Mouse (Mus musculus) heart, embryonic 14.5 days (tissue): Measurements from ENCODE around the gene Plekha7. TPM values are rescaled to one million over a fixed set of nuclear protein-coding genes. Genes with fewer than 3 reads are reported as not detected.

Experiments
- ATAC-seq: fragments of 200-750 bp; cut with Nextera tagmentation; 2 replicates; pipeline ENCODE4 v1.8.0; 2017; ENCODE audit warnings: low read depth, moderate TSS enrichment; ENCODE audit not compliant: insufficient number of reproducible peaks, insufficient read depth, low FRiP score
- H3K27ac ChIP-seq, 2 experiments: fragments of 200-500 bp in 1 of 2; fragments of 300-500 bp in 1 of 2; sonication (generic) in 1 of 2; replicated peaks in 1 of 2; 2 replicates each; pipeline ENCODE4 v1.5.1; 2012 to 2014; ENCODE audit warnings: low read depth in 2 of 2, low read length in 2 of 2, control low read depth in 1 of 2, mild to moderate bottlenecking in 1 of 2, mixed read lengths in 1 of 2; ENCODE audit not compliant: control insufficient read depth in 1 of 2, insufficient read depth in 1 of 2
- H3K27me3 ChIP-seq: fragments of 300-500 bp; sonication (generic); 2 replicates; pipeline ENCODE4 v1.6.1; 2014; ENCODE audit warnings: mild to moderate bottlenecking, low read length, control low read depth; ENCODE audit not compliant: control insufficient read depth, insufficient read depth
- H3K36me3 ChIP-seq: fragments of 300-500 bp; sonication (generic); 2 replicates; pipeline ENCODE4 v1.6.1; 2014; ENCODE audit warnings: mild to moderate bottlenecking, control low read depth, low read length, mixed read lengths; ENCODE audit not compliant: control insufficient read depth, insufficient read depth
- H3K4me1 ChIP-seq, 2 experiments: fragments of 200-500 bp in 1 of 2; fragments of 300-500 bp in 1 of 2; sonication (generic) in 1 of 2; 2 replicates each; pipeline ENCODE4 v1.6.1; 2012 to 2014; ENCODE audit warnings: low read length in 2 of 2, control low read depth in 1 of 2, mixed read lengths in 1 of 2; ENCODE audit not compliant: control insufficient read depth in 2 of 2, insufficient read depth in 2 of 2
- H3K4me2 ChIP-seq: fragments of 300-500 bp; sonication (generic); 2 replicates; pipeline ENCODE4 v1.6.1; 2014; ENCODE audit warnings: mild to moderate bottlenecking, low read length
- H3K4me3 ChIP-seq, 2 experiments: fragments of 200-500 bp in 1 of 2; fragments of 300-500 bp in 1 of 2; sonication (generic) in 1 of 2; 2 replicates each; pipeline ENCODE4 v1.5.1; 2012 to 2014; ENCODE audit warnings: low read length in 2 of 2, mild to moderate bottlenecking in 2 of 2, control low read depth in 1 of 2, low read depth in 1 of 2, moderate library complexity in 1 of 2; ENCODE audit not compliant: control insufficient read depth in 1 of 2, insufficient read depth in 1 of 2
- H3K9ac ChIP-seq: fragments of 300-500 bp; sonication (generic); 2 replicates; pipeline ENCODE4 v1.6.1; 2014; ENCODE audit warnings: mild to moderate bottlenecking, low read length
- H3K9me3 ChIP-seq: fragments of 300-500 bp; sonication (generic); 2 replicates; pipeline ENCODE4 v1.6.1; 2016; ENCODE audit warnings: low read length, control low read depth; ENCODE audit not compliant: control insufficient read depth
- WGBS: fragments of 180-500 bp; shearing (Covaris S2); extraction: QIAGEN DNeasy Blood & Tissue Kit; methylation state at CpG from one replicate; pipeline ENCODE4 v1.1.7; 2014; 5-methylcytosine and 5-hydroxymethylcytosine counted together
- polyA plus RNA-seq: library from polyadenylated mRNA; unstranded; fragments of >200 nt; fragmentation: Nextera tagmentation; extraction: Ambion mirVana; gene quantifications from 2 replicates; pipeline ENCODE4 v1.2.1, GENCODE M21; 2014

Plekha7 gene
- polyA plus RNA-seq, 1 experiment from 2014 or later: 26.1 TPM

DNA sequence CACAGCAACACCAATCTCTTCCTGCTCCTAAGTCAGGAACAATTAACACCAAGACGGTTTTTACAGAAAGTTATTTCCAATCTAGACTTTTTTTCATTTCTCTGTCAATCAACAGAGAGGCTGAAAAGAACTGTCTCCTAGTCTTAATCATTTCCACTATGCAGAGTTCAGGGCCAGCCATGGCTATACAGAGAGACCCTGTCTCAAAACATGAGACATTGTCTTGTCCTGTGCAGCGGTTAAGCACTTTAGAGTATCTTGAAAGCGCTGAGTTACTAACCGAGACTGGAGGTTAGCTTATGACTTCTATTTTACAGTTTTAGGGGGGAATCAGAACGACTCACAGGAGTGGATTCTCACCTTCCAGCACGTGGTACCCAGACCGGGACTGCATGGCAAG lies 20.6 kb upstream of the Plekha7 start:
- peaks cover 43% of the 10 kb centered on the region for H3K36me3 ChIP-seq
- no peak overlapping the region for H3K4me2 ChIP-seq
- no peaks in the 10 kb centered on the region for H3K27me3 ChIP-seq
- 71% methylated on average over 7 of the region's 7 CpGs for WGBS
- H3K4me3 ChIP-seq: no peak overlapping the region
- H3K9me3 ChIP-seq: no peaks in the 10 kb centered on the region
- H3K27ac ChIP-seq: 0 out of 4 replicates have a peak overlapping the region, but pooled peaks of 1 of the 2 experiments have one; percentile 3
- no peak for ATAC-seq
- no peak overlapping the region for H3K9ac ChIP-seq
- peaks cover 4 to 11% of the 10 kb centered on the region in 2 experiments for H3K4me1 ChIP-seq

DNA sequence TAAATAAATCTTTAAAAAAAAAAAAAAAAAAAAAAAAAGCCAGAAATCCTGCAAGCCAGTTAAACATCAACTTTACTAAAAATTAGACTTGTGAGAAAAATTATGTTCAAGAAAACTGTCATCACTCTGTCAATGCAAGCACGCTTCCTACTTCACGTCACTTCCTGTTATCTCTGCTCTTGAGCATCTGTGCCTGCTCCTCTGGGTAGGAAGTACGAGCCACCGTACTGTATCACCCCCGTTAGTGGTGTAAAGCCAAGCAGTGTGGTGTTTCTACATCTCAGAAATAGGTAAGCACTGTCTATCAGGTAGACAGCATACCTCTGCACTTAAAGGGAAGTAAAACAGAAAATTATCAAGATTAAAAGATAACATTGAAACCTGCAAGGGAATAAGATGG lies 19.7 kb upstream of the Plekha7 start:
- Histone ChIP-seq H3K4me1 (peaks cover 5 to 8% of the 10 kb centered on the region in 2 experiments), H3K27me3 (no peaks in the 10 kb centered on the region), H3K4me3 (no peak overlapping the region), H3K4me2 (no peak overlapping the region), H3K36me3 (peaks cover 42% of the 10 kb centered on the region), H3K27ac (no peak overlapping the region), H3K9me3 (no peaks in the 10 kb centered on the region), H3K9ac (no peak overlapping the region)
- 66% methylated on average over 5 of the region's 5 CpGs for WGBS
- ATAC-seq: no peak

DNA sequence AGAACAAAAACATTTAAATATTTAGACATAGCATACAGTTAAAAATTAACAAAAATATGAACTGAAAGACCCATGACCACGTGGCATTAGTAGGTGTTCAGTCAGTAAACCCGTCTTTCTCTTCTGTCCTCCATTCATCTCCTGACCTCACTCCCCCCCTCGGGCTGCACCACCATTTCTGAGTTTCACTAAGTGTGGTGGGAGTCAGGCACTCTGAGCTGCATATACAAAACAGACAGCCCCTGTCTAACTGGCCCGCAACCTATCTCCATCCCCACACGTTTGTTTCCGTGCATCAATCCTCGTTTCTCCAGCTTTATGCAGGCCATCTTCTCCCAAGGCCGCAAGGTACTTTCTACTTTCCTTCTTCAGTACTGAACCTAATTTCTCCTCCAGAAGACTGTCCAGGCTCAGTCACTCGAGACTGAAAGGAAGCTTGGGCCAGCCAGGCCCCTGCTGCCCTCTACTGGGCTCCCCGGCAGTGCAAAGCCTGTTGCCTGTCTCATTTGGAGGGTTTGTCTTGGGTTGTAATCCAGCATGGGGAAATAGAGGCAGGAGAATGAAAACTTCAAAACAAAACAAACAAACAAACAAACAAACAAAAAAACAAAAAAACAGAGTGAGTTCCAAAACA lies 15.3 kb upstream of the Plekha7 start:
- Histone ChIP-seq H3K4me2 (peak overlapping the region; percentile 22; the same call in 1 of the 2 replicates), H3K27ac (no peak overlapping the region)

DNA sequence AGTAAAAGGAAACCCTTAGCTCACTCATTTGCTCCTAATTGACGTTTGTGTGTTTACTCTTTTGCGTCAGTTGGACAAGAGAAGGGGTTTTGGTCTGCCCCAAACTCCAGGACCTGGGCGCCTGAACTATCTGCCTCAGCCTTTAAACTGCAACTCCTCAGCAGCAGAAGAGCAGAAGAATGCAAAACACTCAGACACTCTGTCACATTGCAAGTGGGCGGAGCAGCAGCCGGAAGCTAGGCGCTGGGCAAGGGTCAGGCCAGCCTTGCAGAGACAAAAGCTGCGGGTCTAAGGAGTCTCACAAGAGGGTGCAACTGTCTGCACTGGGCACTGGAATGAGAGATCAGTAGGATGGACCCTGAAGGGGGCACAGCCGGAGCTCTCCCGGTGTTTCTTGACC lies 1.3 kb upstream of the Plekha7 start:
- WGBS: 16% methylated on average over 9 of the region's 9 CpGs
- ATAC-seq: no peak
- no peaks in the 10 kb centered on the region for H3K9me3 ChIP-seq
- H3K4me3 ChIP-seq: no peak overlapping the region
- no peaks in the 10 kb centered on the region for H3K36me3 ChIP-seq
- peaks cover 9 to 12% of the 10 kb centered on the region in 2 experiments for H3K4me1 ChIP-seq
- 0 out of 2 replicates have a peak, but pooled peaks cover 3% of the 10 kb centered on the region for H3K27me3 ChIP-seq
- peak overlapping the region; percentile 31; the same call in 1 of the 2 replicates for H3K9ac ChIP-seq
- H3K27ac ChIP-seq: no peak overlapping the region; a peak in 1 of 4 replicates
- peak overlapping the region; percentile 97 for H3K4me2 ChIP-seq

More for the DNA sequence above, 15.3 kb upstream of the Plekha7 start:
- WGBS: 26% methylated on average over 10 of the region's 10 CpGs
- H3K27me3 ChIP-seq: no peaks in the 10 kb centered on the region
- no peak overlapping the region for H3K4me3 ChIP-seq
- peak; percentile 54; the same call in 1 of the 2 replicates for ATAC-seq
- H3K4me1 ChIP-seq: peaks cover 0 to 2% of the 10 kb centered on the region in 2 experiments; a peak in 2 of 4 replicates
- no peaks in the 10 kb centered on the region for H3K9me3 ChIP-seq
- no peaks in the 10 kb centered on the region for H3K36me3 ChIP-seq
- H3K9ac ChIP-seq: 0 out of 2 replicates have a peak overlapping the region, but pooled peaks have one; percentile 18

DNA sequence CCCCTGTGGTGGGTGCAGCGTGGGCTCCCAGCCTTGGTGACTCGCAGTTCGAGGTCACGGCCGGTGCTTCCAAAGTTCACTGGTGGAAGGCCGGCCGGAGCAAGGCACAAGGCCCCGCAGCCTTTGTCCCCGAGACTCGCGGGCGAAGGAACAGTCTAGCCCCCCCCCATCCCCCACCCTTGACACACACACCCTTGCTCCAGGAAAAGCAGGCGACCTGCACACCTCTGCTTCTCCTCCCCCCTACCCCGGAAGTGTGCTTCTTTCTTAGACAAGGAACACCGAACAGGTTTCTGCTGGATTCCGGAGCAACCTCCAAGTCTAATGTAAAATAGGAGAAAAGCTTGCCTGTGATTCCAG lies 436 bp upstream of the Plekha7 start:
- peak overlapping the region; percentile 76 for H3K9ac ChIP-seq
- ATAC-seq: no peak
- peak overlapping the region; percentile 97 for H3K4me2 ChIP-seq
- H3K9me3 ChIP-seq: no peaks in the 10 kb centered on the region
- H3K4me1 ChIP-seq: peaks cover 14 to 18% of the 10 kb centered on the region in 2 experiments
- peak overlapping the region; percentile 83 to 84 for H3K4me3 ChIP-seq
- 3% methylated on average over 15 of the region's 16 CpGs for WGBS
- H3K36me3 ChIP-seq: no peaks in the 10 kb centered on the region
- H3K27me3 ChIP-seq: 0 out of 2 replicates have a peak, but pooled peaks cover 3% of the 10 kb centered on the region
- H3K27ac ChIP-seq: 0 out of 4 replicates have a peak overlapping the region, but pooled peaks of 1 of the 2 experiments have one; percentile 41

DNA sequence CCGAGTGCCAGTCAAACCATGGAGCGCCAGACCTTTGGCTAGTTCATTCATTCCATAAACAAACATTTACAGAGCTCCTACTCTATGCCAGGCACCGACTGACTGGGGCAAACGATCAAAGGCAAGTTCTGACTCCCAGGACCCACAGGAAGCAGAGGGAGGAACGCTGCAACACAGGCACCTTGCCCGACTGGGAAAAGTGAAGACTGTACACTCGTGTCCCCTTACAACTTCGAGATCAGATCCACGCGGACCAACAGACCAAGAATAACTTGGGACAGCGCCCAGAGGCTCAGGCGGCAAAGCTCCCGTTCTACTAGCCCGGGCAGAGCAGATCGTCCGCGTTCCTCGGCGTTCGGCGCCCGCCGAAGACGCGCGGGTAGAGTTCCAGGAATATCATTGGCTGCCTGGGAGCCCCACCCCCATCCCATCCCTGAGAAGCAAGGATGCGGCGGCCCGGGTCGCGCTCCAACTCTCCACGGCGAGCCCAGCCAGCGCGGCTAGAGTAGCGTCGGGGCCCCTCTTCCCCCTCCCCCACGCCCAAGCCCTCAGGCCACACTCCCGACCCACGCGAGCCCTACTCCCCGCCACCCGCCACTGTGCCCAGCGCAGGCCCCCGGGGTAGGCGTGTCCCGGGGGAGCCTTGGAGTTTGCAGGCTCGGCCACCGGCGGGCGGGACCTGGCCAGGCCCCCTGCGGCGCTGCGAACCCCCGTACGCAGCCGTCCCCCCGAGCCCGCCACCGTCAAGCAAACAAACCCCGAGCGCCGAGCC lies 891 bp downstream of the Plekha7 start:
- Histone ChIP-seq H3K9ac (peak overlapping the region; percentile 76), H3K36me3 (no peaks in the 10 kb centered on the region), H3K4me2 (peak overlapping the region; percentile 97), H3K27ac (peak overlapping the region; percentile 11 to 61; a peak in 2 of 4 replicates), H3K4me3 (peak overlapping the region; percentile 83 to 84), H3K4me1 (peaks cover 14 to 19% of the 10 kb centered on the region in 2 experiments), H3K9me3 (no peaks in the 10 kb centered on the region), H3K27me3 (0 out of 2 replicates have a peak, but pooled peaks cover 3% of the 10 kb centered on the region)
- under 1% methylated on average over 63 of the region's 63 CpGs for WGBS
- peak; percentile 61 for ATAC-seq

DNA sequence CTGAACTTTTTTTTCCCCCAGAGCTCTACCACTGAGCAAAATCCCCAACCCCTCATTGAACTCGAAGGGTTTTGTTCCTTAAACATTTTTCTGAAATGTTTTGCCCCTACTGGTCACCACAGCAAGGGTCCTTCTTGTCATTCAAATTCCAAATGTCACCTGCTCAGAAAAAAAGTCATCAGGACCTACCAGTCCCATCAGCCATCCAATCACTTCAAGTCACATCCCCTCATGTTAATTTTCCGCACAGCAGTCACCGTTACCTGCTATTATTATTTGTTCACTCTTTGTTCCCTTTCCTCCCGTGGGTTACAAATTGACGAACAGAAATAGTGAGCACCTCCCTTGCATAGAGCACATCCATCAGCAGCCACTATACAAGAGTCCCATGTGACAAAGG lies 1.6 kb downstream of the Plekha7 start:
- Histone ChIP-seq H3K27ac (no peak overlapping the region), H3K27me3 (0 out of 2 replicates have a peak, but pooled peaks cover 3% of the 10 kb centered on the region), H3K36me3 (no peaks in the 10 kb centered on the region), H3K4me1 (peaks cover 14 to 19% of the 10 kb centered on the region in 2 experiments), H3K9ac (peak overlapping the region; percentile 76; the same call in 1 of the 2 replicates), H3K4me3 (peak overlapping the region in 1 of 2 experiments; percentile 83; a peak in 2 of 4 replicates), H3K9me3 (no peaks in the 10 kb centered on the region), H3K4me2 (peak overlapping the region; percentile 97)
- no peak for ATAC-seq
- 27% methylated on average over 5 of the region's 5 CpGs for WGBS
